Mouse (Mus musculus) ovary, postnatal 36 days (tissue): Measurements from ENCODE around the gene Mterf1b.
"Not testable (repeated sequence)": the region's sequence is repeated elsewhere in the genome, so short reads cannot be mapped to it uniquely, and the experiment has no call there.

Experiments used
- DNase-seq: peaks from one replicate; pipeline ENCODE4 v3.0.0; 2022; ENCODE audit warnings: low spot score, mixed read lengths

Mterf1b gene

GRCm38 (mm10) chr5:4191671-4192480 lies at the start of gene Mterf1b:
TSS of gene Mterf1b (plus strand) at chr5:4192367.
- not testable (repeated sequence) for DNase-seq

GRCm38 (mm10) chr5:4159418-4160071 lies 32.6 kb upstream of the Mterf1b start:
- DNase-seq = not testable (repeated sequence)

- no peak for DNase-seq
These were observed 30.6 kb upstream of the Mterf1b start for GRCm38 (mm10) chr5:4161554-4161953.

- DNase-seq = no peak
These were observed 29.7 kb upstream of the Mterf1b start for GRCm38 (mm10) chr5:4162461-4162860.

- not testable (repeated sequence) for DNase-seq
These were observed 24.2 kb upstream of the Mterf1b start for GRCm38 (mm10) chr5:4167813-4168529.

GRCm38 (mm10) chr5:4168530-4168926 lies 23.6 kb upstream of the Mterf1b start:
- not testable (repeated sequence) for DNase-seq

GRCm38 (mm10) chr5:4176421-4176820 lies 15.7 kb upstream of the Mterf1b start:
- not testable (repeated sequence) for DNase-seq

- no peak for DNase-seq
These were observed 12.8 kb upstream of the Mterf1b start for GRCm38 (mm10) chr5:4179364-4179763.

- DNase-seq = no peak
These were observed 5.4 kb upstream of the Mterf1b start for GRCm38 (mm10) chr5:4186815-4187214.

GRCm38 (mm10) chr5:4192481-4193246 lies 497 bp downstream of the Mterf1b start:
- DNase-seq = not testable (repeated sequence)

GRCm38 (mm10) chr5:4193247-4193628 lies 1.1 kb downstream of the Mterf1b start:
- DNase-seq = no peak

- DNase-seq = no peak
These were observed 2.0 kb downstream of the Mterf1b start for GRCm38 (mm10) chr5:4194166-4194565.

GRCm38 (mm10) chr5:4195086-4195485 lies 2.9 kb downstream of the Mterf1b start:
- DNase-seq = peak; percentile 13

- DNase-seq = no peak
These were observed 9.2 kb downstream of the Mterf1b start for GRCm38 (mm10) chr5:4201368-4201767.

GRCm38 (mm10) chr5:4202276-4202810 lies 10.2 kb downstream of the Mterf1b start:
- not testable (repeated sequence) for DNase-seq

- not testable (repeated sequence) for DNase-seq
These were observed 17.9 kb downstream of the Mterf1b start for GRCm38 (mm10) chr5:4210082-4210481.

GRCm38 (mm10) chr5:4221309-4221708 lies 29.1 kb downstream of the Mterf1b start:
- DNase-seq = no peak

GRCm38 (mm10) chr5:4221981-4222623 lies 29.9 kb downstream of the Mterf1b start:
- DNase-seq = no peak

- no peak for DNase-seq
These were observed 40.0 kb downstream of the Mterf1b start for GRCm38 (mm10) chr5:4232163-4232562.

GRCm38 (mm10) chr5:4234505-4234904 lies 42.3 kb downstream of the Mterf1b start:
- DNase-seq = no peak

GRCm38 (mm10) chr5:4240120-4240519 lies 48.0 kb downstream of the Mterf1b start:
- no peak for DNase-seq
